Mouse (Mus musculus) adrenal gland, adult (tissue): ENCODE measurements around the gene Cd200r2.

Source experiments
- DNase-seq, 2 experiments: peaks; one replicate each; pipeline ENCODE4 v3.0.0; 2022 to 2023; ENCODE audit warnings: low spot score in 1 of 2; ENCODE audit not compliant: inconsistent age in 2 of 2

The Cd200r2 gene

GRCm38 (mm10) chr16:44866797-44867196 is at the start of gene Cd200r2:
Gene Cd200r2, plus strand, starts transcription at chr16:44867097.
- no peak for DNase-seq

GRCm38 (mm10) chr16:44818010-44818409 is 48.9 kb upstream of the Cd200r2 start:
- no peak for DNase-seq

GRCm38 (mm10) chr16:44820545-44820944 is 46.4 kb upstream of the Cd200r2 start:
- DNase-seq: no peak

GRCm38 (mm10) chr16:44832286-44832685 is 34.6 kb upstream of the Cd200r2 start:
- peak in 1 of 2 experiments; percentile 25 for DNase-seq

- DNase-seq: peak; percentile 31 to 75
Measured at GRCm38 (mm10) chr16:44833189-44833588, 33.7 kb upstream of the Cd200r2 start.

GRCm38 (mm10) chr16:44875178-44875577 is 8.3 kb downstream of the Cd200r2 start:
- DNase-seq: no peak

- no peak for DNase-seq
Measured at GRCm38 (mm10) chr16:44876625-44877024, 9.7 kb downstream of the Cd200r2 start.

- DNase-seq: no peak
Measured at GRCm38 (mm10) chr16:44877595-44877994, 10.7 kb downstream of the Cd200r2 start.

- DNase-seq: no peak
Measured at GRCm38 (mm10) chr16:44890814-44891213, 23.9 kb downstream of the Cd200r2 start.

- DNase-seq: no peak
Measured at GRCm38 (mm10) chr16:44932016-44932415, 65.1 kb downstream of the Cd200r2 start.

GRCm38 (mm10) chr16:44943468-44943867 is 76.6 kb downstream of the Cd200r2 start, which contains the start of gene Cd200r3:
Gene Cd200r3, plus strand, starts transcription at chr16:44943678.
- DNase-seq: no peak

GRCm38 (mm10) chr16:44951360-44952114 is 84.6 kb downstream of the Cd200r2 start:
- no peak for DNase-seq

- no peak for DNase-seq
Measured at GRCm38 (mm10) chr16:44962296-44962695, 95.4 kb downstream of the Cd200r2 start.

- DNase-seq: peak in 1 of 2 experiments; percentile 28
Measured at GRCm38 (mm10) chr16:44962777-44963176, 95.9 kb downstream of the Cd200r2 start.

- no peak for DNase-seq
Measured at GRCm38 (mm10) chr16:44964526-44965374, 97.9 kb downstream of the Cd200r2 start.

GRCm38 (mm10) chr16:44965428-44965827 is 98.5 kb downstream of the Cd200r2 start:
- no peak for DNase-seq
